Mouse (Mus musculus) WW6 (cell line): Measurements from ENCODE around the gene Tmem8.
"Not testable (repeated sequence)": the region's sequence is repeated elsewhere in the genome, so short reads cannot be mapped to it uniquely, and the experiment has no call there.

Experiments used
- DNase-seq: peaks from one replicate; pipeline ENCODE4 v3.0.0-alpha.2; 2013; ENCODE audit warnings: low read depth, low spot score

Gene Tmem8

GRCm38 (mm10) chr17:26113181-26113948, at the start of gene Tmem8:
Gene Tmem8 (plus strand): TSS chr17:26113299.
- no peak for DNase-seq

GRCm38 (mm10) chr17:26064916-26065315, 48.2 kb upstream of the Tmem8 start:
- DNase-seq: no peak

GRCm38 (mm10) chr17:26066488-26067020, 46.5 kb upstream of the Tmem8 start:
- DNase-seq: no peak

- DNase-seq: no peak
Observed at GRCm38 (mm10) chr17:26068024-26068830, 44.9 kb upstream of the Tmem8 start.

GRCm38 (mm10) chr17:26068831-26069739, 44.0 kb upstream of the Tmem8 start, which contains the start of gene Rab11fip3:
Gene Rab11fip3 (minus strand): TSS chr17:26069555.
- DNase-seq: peak; percentile 83

- no peak for DNase-seq
Observed at GRCm38 (mm10) chr17:26070136-26070535, 43.0 kb upstream of the Tmem8 start.

GRCm38 (mm10) chr17:26075246-26075645, 37.9 kb upstream of the Tmem8 start:
- DNase-seq: no peak

- no peak for DNase-seq
Observed at GRCm38 (mm10) chr17:26078851-26079250, 34.2 kb upstream of the Tmem8 start.

GRCm38 (mm10) chr17:26080867-26081266, 32.2 kb upstream of the Tmem8 start:
- no peak for DNase-seq

- DNase-seq: no peak
Observed at GRCm38 (mm10) chr17:26087059-26087564, 26.0 kb upstream of the Tmem8 start.

GRCm38 (mm10) chr17:26089905-26090632, 23.0 kb upstream of the Tmem8 start, which contains the start of gene Decr2:
Gene Decr2 (minus strand): TSS chr17:26090337.
- peak; percentile 84 for DNase-seq

GRCm38 (mm10) chr17:26094531-26095110, 18.5 kb upstream of the Tmem8 start:
- DNase-seq: no peak

GRCm38 (mm10) chr17:26095121-26095740, 17.9 kb upstream of the Tmem8 start, which contains the start of gene Nme4:
Gene Nme4 (minus strand): TSS chr17:26095602.
- no peak for DNase-seq

GRCm38 (mm10) chr17:26098461-26098860, 14.6 kb upstream of the Tmem8 start:
- DNase-seq: no peak

- DNase-seq: not testable (repeated sequence)
Observed at GRCm38 (mm10) chr17:26099316-26099715, 13.8 kb upstream of the Tmem8 start.

GRCm38 (mm10) chr17:26100166-26100565, 12.9 kb upstream of the Tmem8 start:
- no peak for DNase-seq

- no peak for DNase-seq
Observed at GRCm38 (mm10) chr17:26101478-26101877, 11.6 kb upstream of the Tmem8 start.

GRCm38 (mm10) chr17:26105619-26106018, 7.5 kb upstream of the Tmem8 start:
- no peak for DNase-seq

- no peak for DNase-seq
Observed at GRCm38 (mm10) chr17:26110156-26110555, 2.9 kb upstream of the Tmem8 start.
